Mouse (Mus musculus) ES-Bruce4 (cell line): ENCODE data around the gene Zscan26.

Experiments used
- CTCF ChIP-seq: IDR thresholded peaks from one replicate; pipeline ENCODE4 v1.8.1; 2011; ENCODE audit warnings: low read depth, low read length
- EP300 ChIP-seq: IDR thresholded peaks from 2 replicates; pipeline ENCODE4 v1.6.1; 2011; ENCODE audit warnings: low read depth, low read length; ENCODE audit not compliant: insufficient read depth

- no peak for TF ChIP-seq CTCF
- no peak for TF ChIP-seq EP300
Measured at GRCm38 (mm10) chr13:21395211-21395610, 58.3 kb downstream of the Zscan26 start.
